In genomic region chr13:95533640-95534039, GRCm38 (mm10) we compare ENCODE assay signal across 12 mouse cellular contexts. TPM values are rescaled to one million over a fixed set of nuclear protein-coding genes. Genes with fewer than 3 reads are reported as not detected.
DNase-seq lines count a peak whose midpoint lies in the region; ATAC-seq and TF ChIP-seq lines count a peak whose summit lies in the region.
"Had no signal": no experiment of that assay in that cellular context is flagged by ENCODE, and none has a peak within 500 bp of the region (broad histone marks: within the 10 kb centered on the region; RNA-seq: fewer than 3 reads in every experiment).

No protein-coding gene starts in this region.

- no peak for TF ChIP-seq CTCF in intestine, postnatal 0 days (IDR thresholded peaks at IDR 0.05; ENCODE audit: low read depth)
- TF ChIP-seq CTCF in brain, embryonic 14.5 days (IDR thresholded peaks at IDR 0.05; ENCODE audit: borderline replicate concordance, extremely low read depth, insufficient read depth, insufficient read length), result no peak
- no peak for TF ChIP-seq CTCF in midbrain, postnatal 0 days (IDR thresholded peaks at IDR 0.05)

- H3K4me2 ChIP-seq in intestine, embryonic 14.5 days (ENCODE audit: low read length), result no peak overlapping the region
- H3K4me2 ChIP-seq in intestine, postnatal 0 days (replicated peaks; ENCODE audit: low read depth), result no peak overlapping the region
- no peak overlapping the region for H3K4me2 ChIP-seq in hindbrain, embryonic 13.5 days
- H3K4me2 ChIP-seq in midbrain, postnatal 0 days (ENCODE audit: low read depth, low read length, poor library complexity, severe bottlenecking), result no peak overlapping the region

- no peaks in the 10 kb centered on the region for H3K36me3 ChIP-seq in intestine, embryonic 14.5 days (ENCODE audit: control insufficient read depth, insufficient read depth, low read length)
- no peaks in the 10 kb centered on the region for H3K36me3 ChIP-seq in intestine, postnatal 0 days (ENCODE audit: control insufficient read depth, insufficient read depth)
- H3K36me3 ChIP-seq in hindbrain, embryonic 13.5 days, result no peaks in the 10 kb centered on the region
- no peaks in the 10 kb centered on the region for H3K36me3 ChIP-seq in midbrain, postnatal 0 days (ENCODE audit: insufficient read depth, low read length)

- peak overlapping the region; percentile 60; the same call in 1 of the 2 replicates for H3K27ac ChIP-seq in intestine, embryonic 14.5 days (ENCODE audit: low read depth)
- H3K27ac ChIP-seq in intestine, postnatal 0 days (ENCODE audit: low read depth, low read length), result no peak overlapping the region
- 0 out of 2 replicates have a peak overlapping the region, but pooled peaks have one; percentile 12 for H3K27ac ChIP-seq in hindbrain, embryonic 13.5 days
- H3K27ac ChIP-seq in midbrain, postnatal 0 days (ENCODE audit: low read depth, low read length), result no peak overlapping the region

- WGBS in intestine, embryonic 14.5 days, result 46% methylated on average over 8 of the region's 8 CpGs
- 58% methylated on average over 8 of the region's 8 CpGs for WGBS in intestine, postnatal 0 days
- WGBS in hindbrain, embryonic 13.5 days, result 25% methylated on average over 8 of the region's 8 CpGs
- 24% methylated on average over 8 of the region's 8 CpGs for WGBS in midbrain, postnatal 0 days

- peaks cover 19% of the 10 kb centered on the region for H3K4me1 ChIP-seq in intestine, embryonic 14.5 days (replicated peaks; ENCODE audit: control insufficient read depth, insufficient read depth, low read length)
- H3K4me1 ChIP-seq in intestine, postnatal 0 days (replicated peaks; ENCODE audit: control insufficient read depth, insufficient read depth, low read length), result 0 out of 2 replicates have a peak, but pooled peaks cover 5% of the 10 kb centered on the region
- peaks cover 26% of the 10 kb centered on the region for H3K4me1 ChIP-seq in hindbrain, embryonic 13.5 days (replicated peaks)
- H3K4me1 ChIP-seq in midbrain, postnatal 0 days (ENCODE audit: insufficient read depth, low read length), result peaks cover 5% of the 10 kb centered on the region; the same call in 1 of the 2 replicates

- H3K4me3 ChIP-seq in intestine, embryonic 14.5 days (ENCODE audit: low read depth, low read length), result no peak overlapping the region
- no peak overlapping the region for H3K4me3 ChIP-seq in intestine, postnatal 0 days (ENCODE audit: low read depth, low read length)
- no peak overlapping the region for H3K4me3 ChIP-seq in hindbrain, embryonic 13.5 days
- H3K4me3 ChIP-seq in midbrain, postnatal 0 days (ENCODE audit: low read depth, low read length), result no peak overlapping the region

- no peak for DNase-seq in intestine, embryonic 14.5 days (ENCODE audit: low spot score)
- peak; percentile 22 for DNase-seq in brain, embryonic 14.5 days (ENCODE audit: low read depth)
- DNase-seq in midbrain, postnatal 0 days (ENCODE audit: low spot score), result no peak
- no peak for DNase-seq in gastrocnemius, adult 8-10 months (ENCODE audit: low spot score in 2 of 2)
- DNase-seq in urinary bladder, postnatal 4 days (ENCODE audit: low spot score in 2 of 2), result no peak
- no peak for DNase-seq in layer of hippocampus, postnatal 36 days
- DNase-seq: adrenal gland, postnatal 14 days; thymus, adult 18-20 months had no signal

- no peaks in the 10 kb centered on the region for H3K9me3 ChIP-seq in intestine, embryonic 14.5 days (ENCODE audit: control insufficient read depth, low read length)
- H3K9me3 ChIP-seq in intestine, postnatal 0 days (ENCODE audit: control insufficient read depth), result no peaks in the 10 kb centered on the region
- no peaks in the 10 kb centered on the region for H3K9me3 ChIP-seq in hindbrain, embryonic 13.5 days
- H3K9me3 ChIP-seq in midbrain, postnatal 0 days (ENCODE audit: low read length), result no peaks in the 10 kb centered on the region

- no peak for TF ChIP-seq POLR2A in brain, embryonic 14.5 days (IDR thresholded peaks at IDR 0.05; ENCODE audit: borderline replicate concordance, extremely low read depth, insufficient read depth, insufficient read length, poor library complexity, severe bottlenecking)

- no peaks in the 10 kb centered on the region for H3K27me3 ChIP-seq in intestine, embryonic 14.5 days (replicated peaks; ENCODE audit: control insufficient read depth, insufficient read depth, low read length)
- H3K27me3 ChIP-seq in intestine, postnatal 0 days (replicated peaks; ENCODE audit: control insufficient read depth, insufficient read depth, low read length), result no peaks in the 10 kb centered on the region
- no peaks in the 10 kb centered on the region for H3K27me3 ChIP-seq in hindbrain, embryonic 13.5 days
- H3K27me3 ChIP-seq in midbrain, postnatal 0 days (ENCODE audit: insufficient read depth, low read length), result no peaks in the 10 kb centered on the region

- 0 out of 2 replicates have a peak, but pooled peaks have one; percentile 11 for ATAC-seq in intestine, embryonic 14.5 days (replicated peaks; ENCODE audit: low FRiP score, low TSS enrichment, low read depth)
- no peak for ATAC-seq in intestine, postnatal 0 days
- ATAC-seq in hindbrain, embryonic 13.5 days (ENCODE audit: low FRiP score), result 0 out of 2 replicates have a peak, but pooled peaks have one; percentile 19
- peak; percentile 18; the same call in 1 of the 2 replicates for ATAC-seq in midbrain, postnatal 0 days (ENCODE audit: low FRiP score)

- H3K9ac ChIP-seq in intestine, embryonic 14.5 days (ENCODE audit: low read length), result no peak overlapping the region
- no peak overlapping the region for H3K9ac ChIP-seq in intestine, postnatal 0 days (ENCODE audit: low read depth, low read length)
- no peak overlapping the region for H3K9ac ChIP-seq in hindbrain, embryonic 13.5 days
- no peak overlapping the region for H3K9ac ChIP-seq in midbrain, postnatal 0 days (replicated peaks; ENCODE audit: low read length, poor library complexity, severe bottlenecking)

RNA-seq across cellular contexts. Expression of gene F2rl1, which starts 8.6 kb away (rescaled TPM):
- polyA plus RNA-seq in intestine, embryonic 14.5 days (2014; fragmentation: Nextera tagmentation; extraction: Ambion mirVana), result 14.2 and 14.3 TPM in 2 replicates
- 32.6 and 36.4 TPM in 2 replicates for polyA plus RNA-seq in intestine, postnatal 0 days (2015; fragmentation: Nextera tagmentation; extraction: Ambion mirVana)
- polyA plus RNA-seq in brain, embryonic 14.5 days (2012; rRNA removed), result 0.43 and 0.44 TPM in 2 replicates
- not detected in 2 replicates for polyA plus RNA-seq in hindbrain, embryonic 13.5 days (2015; fragmentation: Nextera tagmentation; extraction: Ambion mirVana)
- total RNA-seq in midbrain, postnatal 0 days (2014; rRNA removed), result 0.16 and 0.19 TPM in 2 replicates
- 0.21 TPM in 1 of 2 replicates, not detected in the other for polyA plus RNA-seq in midbrain, postnatal 0 days (2015; fragmentation: Nextera tagmentation; extraction: Ambion mirVana)
- total RNA-seq in gastrocnemius, adult 8-10 months (2022), result under 1 TPM; 0.13 to 0.99 (median 0.24) TPM
- total RNA-seq in layer of hippocampus, postnatal 36 days (2021), result under 1 TPM in 1 of 2 experiments, not detected in 1; 0.30 TPM

RNA-seq across cellular contexts. Expression of gene S100z, which starts 55.1 kb away (rescaled TPM):
- not detected in 2 replicates for polyA plus RNA-seq in intestine, embryonic 14.5 days (2014; fragmentation: Nextera tagmentation; extraction: Ambion mirVana)
- 2.0 and 2.1 TPM in 2 replicates for polyA plus RNA-seq in intestine, postnatal 0 days (2015; fragmentation: Nextera tagmentation; extraction: Ambion mirVana)
- not detected in 2 replicates for polyA plus RNA-seq in brain, embryonic 14.5 days (2012; rRNA removed)
- polyA plus RNA-seq in hindbrain, embryonic 13.5 days (2015; fragmentation: Nextera tagmentation; extraction: Ambion mirVana), result not detected in 2 replicates
- total RNA-seq in midbrain, postnatal 0 days (2014; rRNA removed), result not detected in 2 replicates
- polyA plus RNA-seq in midbrain, postnatal 0 days (2015; fragmentation: Nextera tagmentation; extraction: Ambion mirVana), result not detected in 2 replicates
- total RNA-seq in gastrocnemius, adult 8-10 months (2022), result 1 to 10 TPM in 2 of 4 experiments, not detected in 2; 1.2 to 1.6 TPM
- total RNA-seq in layer of hippocampus, postnatal 36 days (2021), result not detected
- total RNA-seq: adrenal gland, postnatal 14 days; left cerebral cortex, postnatal 36 days had no signal
- polyA plus RNA-seq: cortical plate, adult 2 months had no signal

Comparison
In these comparisons a context has a peak if more than half of its experiments do, and no peak if none do; other contexts are left out.
1. H3K27ac ChIP-seq: peak in intestine, embryonic 14.5 days (single experiment) and hindbrain, embryonic 13.5 days (single experiment); none in intestine, postnatal 0 days (single experiment) and midbrain, postnatal 0 days (single experiment).
2. RNA of gene F2rl1, which starts 8.6 kb away (polyA plus RNA-seq): 32.6 to 36.4 TPM in intestine, postnatal 0 days and 14.2 to 14.3 TPM in intestine, embryonic 14.5 days; 0.43 to 0.44 TPM in brain, embryonic 14.5 days, 0.21 TPM in midbrain, postnatal 0 days and not detected in hindbrain, embryonic 13.5 days; every median in the first group is over 10 times any median in the second.